Mouse (Mus musculus) CH12.LX (cell line): ENCODE results near the gene Fryl.

Experiments used
- BHLHE40 ChIP-seq: IDR thresholded peaks from 2 replicates; pipeline ENCODE4 v1.6.1; 2011; ENCODE audit warnings: mild to moderate bottlenecking, low read depth, low read length, improper control_type of control experiment
- CHD2 ChIP-seq: IDR thresholded peaks from 2 replicates; pipeline ENCODE4 v1.6.1; 2011; ENCODE audit warnings: low read length, improper control_type of control experiment
- CTCF ChIP-seq, 2 experiments: IDR thresholded peaks in 1 of 2; conservative IDR thresholded peaks in 1 of 2; 2 replicates each; pipeline ENCODE4 v1.5.1; 2011 to 2012; ENCODE audit warnings: low read depth in 2 of 2, low read length in 2 of 2, improper control_type of control experiment in 1 of 2, inconsistent platforms in 1 of 2, mild to moderate bottlenecking in 1 of 2, moderate library complexity in 1 of 2
- IRF4 ChIP-seq: IDR thresholded peaks from 2 replicates; pipeline ENCODE4 v1.6.1; 2014; ENCODE audit warnings: low read depth, mild to moderate bottlenecking, inconsistent platforms, low read length, improper control_type of control experiment
- MAFK ChIP-seq: IDR thresholded peaks from 2 replicates; pipeline ENCODE4 v1.6.1; 2011; ENCODE audit warnings: low read length, improper control_type of control experiment; ENCODE audit not compliant: insufficient replicate concordance
- MXI1 ChIP-seq: IDR thresholded peaks from 2 replicates; pipeline ENCODE4 v1.6.1; 2011; ENCODE audit warnings: mild to moderate bottlenecking, low read depth, low read length, improper control_type of control experiment
- MYC ChIP-seq: IDR thresholded peaks from 2 replicates; pipeline ENCODE4 v1.6.1; 2011; ENCODE audit warnings: low read depth, mild to moderate bottlenecking, improper control_type of control experiment, low read length
- NELFE ChIP-seq: IDR thresholded peaks from 2 replicates; pipeline ENCODE4 v1.6.1; 2011; ENCODE audit warnings: low read depth, low read length, improper control_type of control experiment
- NRF1 ChIP-seq: IDR thresholded peaks from 2 replicates; pipeline ENCODE4 v1.6.1; 2014; ENCODE audit warnings: low read depth, mild to moderate bottlenecking, inconsistent platforms, low read length, improper control_type of control experiment, moderate library complexity
- POLR2A ChIP-seq: IDR thresholded peaks from 2 replicates; pipeline ENCODE4 v1.6.1; 2011; ENCODE audit warnings: low read depth, mild to moderate bottlenecking, improper control_type of control experiment, low read length
- TCF12 ChIP-seq: IDR thresholded peaks from 2 replicates; pipeline ENCODE4 v1.6.1; 2014; ENCODE audit warnings: low read depth, mild to moderate bottlenecking, inconsistent platforms, low read length, improper control_type of control experiment
- UBTF ChIP-seq: IDR thresholded peaks from 2 replicates; pipeline ENCODE4 v1.6.1; 2012; ENCODE audit warnings: low read depth, mild to moderate bottlenecking, inconsistent platforms, low read length, improper control_type of control experiment, moderate library complexity
- ZKSCAN1 ChIP-seq: IDR thresholded peaks from 2 replicates; pipeline ENCODE4 v1.6.1; 2012; ENCODE audit warnings: low read depth, inconsistent platforms, low read length, improper control_type of control experiment, borderline replicate concordance
- ZMIZ1 ChIP-seq: IDR thresholded peaks from 2 replicates; pipeline ENCODE4 v1.6.1; 2012; ENCODE audit warnings: low read depth, mild to moderate bottlenecking, inconsistent platforms, low read length, improper control_type of control experiment

GRCm38 (mm10) chr5:73192870-73193576 lies 63.4 kb downstream of the Fryl start:
- TF ChIP-seq MAFK (no peak), MYC (no peak), CHD2 (no peak), ZKSCAN1 (no peak), POLR2A (no peak), ZMIZ1 (no peak), NELFE (no peak), CTCF (conservative IDR thresholded peaks at IDR 0.05 in 1 of 2, IDR thresholded peaks at IDR 0.05 in 1 of 2; ENCODE audit: low read depth in 2 of 2, low read length in 2 of 2) (no peak), IRF4 (no peak), BHLHE40 (no peak), MXI1 (no peak), TCF12 (no peak), UBTF (no peak), NRF1 (no peak)
